Mouse (Mus musculus) myocyte (in vitro differentiated cells): ENCODE measurements around the gene Fam206a.

Experiments
- CEBPB ChIP-seq: IDR thresholded peaks from 2 replicates; pipeline ENCODE4 v1.6.1; 2011; ENCODE audit warnings: mild to moderate bottlenecking, moderate library complexity; ENCODE audit not compliant: poor library complexity, insufficient read depth, severe bottlenecking
- E2F4 ChIP-seq: IDR thresholded peaks from one replicate; pipeline ENCODE4 v1.6.1; 2011; ENCODE audit warnings: mild to moderate bottlenecking, control low read depth, moderate library complexity; ENCODE audit not compliant: insufficient read depth
- MAX ChIP-seq: IDR thresholded peaks from one replicate; pipeline ENCODE4 v1.6.1; 2011; ENCODE audit warnings: low read depth, mild to moderate bottlenecking, control low read depth
- MYOD1 ChIP-seq, 3 experiments: IDR thresholded peaks; one replicate each; pipeline ENCODE4 v1.6.1; 2011; ENCODE audit warnings: control low read depth in 2 of 3, low read depth in 2 of 3, mild to moderate bottlenecking in 2 of 3, moderate library complexity in 1 of 3; ENCODE audit not compliant: insufficient read length in 2 of 3, control insufficient read depth in 1 of 3
- POLR2A ChIP-seq: IDR thresholded peaks from one replicate; pipeline ENCODE4 v1.6.1; 2011; ENCODE audit warnings: low read depth, mild to moderate bottlenecking, control low read depth, moderate library complexity; ENCODE audit not compliant: insufficient read length
- POLR2AphosphoS2 ChIP-seq: IDR thresholded peaks from one replicate; pipeline ENCODE4 v1.6.1; 2011; ENCODE audit warnings: low read depth, control low read depth; ENCODE audit not compliant: insufficient read length
- REST ChIP-seq: IDR thresholded peaks from one replicate; pipeline ENCODE4 v1.6.1; 2011; ENCODE audit warnings: mild to moderate bottlenecking, control low read depth, moderate library complexity; ENCODE audit not compliant: insufficient read depth, insufficient read length
- SRF ChIP-seq: IDR thresholded peaks from one replicate; pipeline ENCODE4 v1.6.1; 2011; ENCODE audit warnings: low read depth; ENCODE audit not compliant: control insufficient read depth, insufficient read length
- TCF12 ChIP-seq: IDR thresholded peaks from one replicate; pipeline ENCODE4 v1.6.1; 2011; ENCODE audit warnings: mild to moderate bottlenecking, control low read depth; ENCODE audit not compliant: poor library complexity, insufficient read depth, severe bottlenecking
- TCF3 ChIP-seq: IDR thresholded peaks from one replicate; pipeline ENCODE4 v1.6.1; 2011; ENCODE audit warnings: low read depth, control low read depth; ENCODE audit not compliant: insufficient read length

DNA sequence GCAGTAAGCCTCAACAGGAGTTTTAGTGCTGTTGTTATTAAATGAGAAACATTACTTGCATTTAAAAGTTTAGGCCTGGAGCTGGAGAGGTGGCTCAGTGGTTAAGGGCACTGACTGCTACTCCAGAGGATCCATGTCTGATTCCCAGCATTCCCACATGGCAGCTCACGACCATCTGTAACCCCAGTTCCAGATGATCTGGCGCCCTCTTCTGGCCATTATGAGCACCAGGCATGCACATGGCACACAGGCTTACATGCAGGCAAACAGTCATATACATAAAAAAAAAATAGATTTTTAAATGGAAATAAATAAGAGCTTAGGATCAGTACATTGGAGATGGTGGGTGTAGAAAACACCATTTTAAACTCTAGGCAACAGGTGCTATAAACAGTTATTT is 41.8 kb downstream of the Fam206a start:
- no peak for TF ChIP-seq POLR2A
- TF ChIP-seq REST, result no peak
- TF ChIP-seq MAX, result no peak
- TF ChIP-seq SRF, result no peak
- no peak for TF ChIP-seq CEBPB
- no peak for TF ChIP-seq TCF3
- no peak for TF ChIP-seq E2F4
- no peak for TF ChIP-seq POLR2AphosphoS2
- TF ChIP-seq TCF12, result no peak
- TF ChIP-seq MYOD1 (IDR thresholded peaks at IDR 0.05; ENCODE audit: control insufficient read depth in 1 of 3, insufficient read length in 2 of 3, low read depth in 2 of 3), result no peak
